In genomic region chr1:152779071-152779737, GRCm38 (mm10) we compare ENCODE assay signal across 8 mouse cellular contexts. TPM values are rescaled to one million over a fixed set of nuclear protein-coding genes. Genes with fewer than 3 reads are reported as not detected.
A peak's percentile ranks its signal among the peaks of the same experiment; 100 is the strongest.
DNase-seq lines count a peak whose midpoint lies in the region; ATAC-seq and TF ChIP-seq lines count a peak whose summit lies in the region.

No protein-coding gene starts in this region.

- no peak for ATAC-seq in hindbrain, embryonic 13.5 days (ENCODE audit: low FRiP score)
- peak; percentile 81 for ATAC-seq in intestine, postnatal 0 days
- peak; percentile 70; the same call in 1 of the 2 replicates for ATAC-seq in midbrain, embryonic 11.5 days (ENCODE audit: low FRiP score)

- H3K4me2 ChIP-seq in hindbrain, embryonic 13.5 days: no peak overlapping the region
- peak overlapping the region; percentile 37; the same call in 1 of the 2 replicates for H3K4me2 ChIP-seq in intestine, postnatal 0 days (replicated peaks; ENCODE audit: low read depth)
- H3K4me2 ChIP-seq in midbrain, embryonic 11.5 days: no peak overlapping the region

- H3K4me3 ChIP-seq in hindbrain, embryonic 10.5 days: no peak overlapping the region
- H3K4me3 ChIP-seq in hindbrain, embryonic 13.5 days: no peak overlapping the region
- H3K4me3 ChIP-seq in intestine, postnatal 0 days (ENCODE audit: low read depth, low read length): no peak overlapping the region
- no peak overlapping the region for H3K4me3 ChIP-seq in midbrain, embryonic 11.5 days (ENCODE audit: low read depth, low read length)
- no peak overlapping the region for H3K4me3 ChIP-seq in spleen, adult 2 months (ENCODE audit: extremely low read depth, insufficient read depth, insufficient read length)

- H3K4me1 ChIP-seq in hindbrain, embryonic 10.5 days (replicated peaks): no peaks in the 10 kb centered on the region
- H3K4me1 ChIP-seq in hindbrain, embryonic 13.5 days (replicated peaks): no peaks in the 10 kb centered on the region
- no peaks in the 10 kb centered on the region for H3K4me1 ChIP-seq in intestine, postnatal 0 days (replicated peaks; ENCODE audit: control insufficient read depth, insufficient read depth, low read length)
- H3K4me1 ChIP-seq in midbrain, embryonic 11.5 days (ENCODE audit: control insufficient read depth, insufficient read depth, low read length): no peaks in the 10 kb centered on the region
- H3K4me1 ChIP-seq in spleen, adult 2 months (ENCODE audit: control insufficient read depth, insufficient read depth, insufficient read length): no peaks in the 10 kb centered on the region

- 41% methylated on average over 10 of the region's 10 CpGs for WGBS in hindbrain, embryonic 10.5 days
- 39% methylated on average over 10 of the region's 10 CpGs for WGBS in hindbrain, embryonic 13.5 days
- 17% methylated on average over 10 of the region's 10 CpGs for WGBS in intestine, postnatal 0 days
- WGBS in midbrain, embryonic 11.5 days: 46% methylated on average over 10 of the region's 10 CpGs
- 30% methylated on average over 10 of the region's 10 CpGs for WGBS in spleen, adult 2 months

- peaks cover 25% of the 10 kb centered on the region for H3K36me3 ChIP-seq in hindbrain, embryonic 10.5 days
- H3K36me3 ChIP-seq in hindbrain, embryonic 13.5 days: peaks cover 24% of the 10 kb centered on the region
- H3K36me3 ChIP-seq in intestine, postnatal 0 days (ENCODE audit: control insufficient read depth, insufficient read depth): peaks cover 22% of the 10 kb centered on the region
- no peaks in the 10 kb centered on the region for H3K36me3 ChIP-seq in midbrain, embryonic 11.5 days (ENCODE audit: control insufficient read depth, insufficient read depth, low read length)
- peaks cover 12% of the 10 kb centered on the region for H3K36me3 ChIP-seq in spleen, adult 2 months (ENCODE audit: control insufficient read depth, insufficient read depth, low read length)

- no peak overlapping the region for H3K9ac ChIP-seq in hindbrain, embryonic 13.5 days
- no peak overlapping the region for H3K9ac ChIP-seq in intestine, postnatal 0 days (ENCODE audit: low read depth, low read length)
- H3K9ac ChIP-seq in midbrain, embryonic 11.5 days (ENCODE audit: low read length): no peak overlapping the region

- TF ChIP-seq POLR2A in spleen, adult 2 months (IDR thresholded peaks at IDR 0.05; ENCODE audit: low read depth, low read length): no peak

- H3K27me3 ChIP-seq in hindbrain, embryonic 10.5 days (ENCODE audit: insufficient read depth, poor library complexity, severe bottlenecking): no peaks in the 10 kb centered on the region
- no peaks in the 10 kb centered on the region for H3K27me3 ChIP-seq in hindbrain, embryonic 13.5 days
- no peaks in the 10 kb centered on the region for H3K27me3 ChIP-seq in intestine, postnatal 0 days (replicated peaks; ENCODE audit: control insufficient read depth, insufficient read depth, low read length)
- no peaks in the 10 kb centered on the region for H3K27me3 ChIP-seq in midbrain, embryonic 11.5 days (ENCODE audit: control insufficient read depth, insufficient read depth, low read length)
- no peaks in the 10 kb centered on the region for H3K27me3 ChIP-seq in spleen, adult 2 months (ENCODE audit: control insufficient read depth, insufficient read depth, low read length)

- H3K27ac ChIP-seq in hindbrain, embryonic 10.5 days: no peak overlapping the region
- H3K27ac ChIP-seq in hindbrain, embryonic 13.5 days: no peak overlapping the region
- no peak overlapping the region for H3K27ac ChIP-seq in intestine, postnatal 0 days (ENCODE audit: low read depth, low read length)
- no peak overlapping the region for H3K27ac ChIP-seq in midbrain, embryonic 11.5 days (ENCODE audit: low read depth, low read length)
- H3K27ac ChIP-seq in spleen, adult 2 months (ENCODE audit: insufficient read depth, low read length): no peak overlapping the region

- DNase-seq in hindbrain, embryonic 10.5 days (ENCODE audit: low spot score): peak; percentile 69
- peak; percentile 57 to 73 for DNase-seq in cerebellum, postnatal 25 days
- DNase-seq in gastrocnemius, postnatal 14 days: peak; percentile 75
- peak; percentile 40 to 63 for DNase-seq in left cerebral cortex, postnatal 36 days (ENCODE audit: low spot score in 2 of 2)
- DNase-seq in midbrain, embryonic 11.5 days (ENCODE audit: low spot score, missing footprints): peak; percentile 94
- DNase-seq in spleen, adult 2 months (ENCODE audit: low read depth in 1 of 2, low spot score in 2 of 2): peak in 1 of 2 experiments; percentile 74

- intact Hi-C loops in gastrocnemius, postnatal 14 days (cut with DNase I; ENCODE audit: low total_unique reads): no loop called here
- intact Hi-C loops in left cerebral cortex, postnatal 36 days (cut with DNase I): no loop called here

- peak; percentile 89 for TF ChIP-seq CTCF in intestine, postnatal 0 days (IDR thresholded peaks at IDR 0.05; ENCODE audit: low read depth)
- TF ChIP-seq CTCF in spleen, adult 2 months (IDR thresholded peaks at IDR 0.05; ENCODE audit: extremely low read depth, insufficient read depth, insufficient read length, insufficient replicate concordance): peak; percentile 67; the same call in 1 of the 2 replicates

- H3K9me3 ChIP-seq in hindbrain, embryonic 10.5 days: no peaks in the 10 kb centered on the region
- no peaks in the 10 kb centered on the region for H3K9me3 ChIP-seq in hindbrain, embryonic 13.5 days
- no peaks in the 10 kb centered on the region for H3K9me3 ChIP-seq in intestine, postnatal 0 days (ENCODE audit: control insufficient read depth)
- H3K9me3 ChIP-seq in midbrain, embryonic 11.5 days (ENCODE audit: control insufficient read depth, low read length): no peaks in the 10 kb centered on the region

RNA-seq across cellular contexts. Expression of gene Arpc5, which starts 12.9 kb away (rescaled TPM):
- polyA plus RNA-seq in hindbrain, embryonic 10.5 days (2016; fragmentation: Nextera tagmentation; extraction: Ambion mirVana): 231 and 256 TPM in 2 replicates
- 343 and 364 TPM in 2 replicates for polyA plus RNA-seq in hindbrain, embryonic 13.5 days (2015; fragmentation: Nextera tagmentation; extraction: Ambion mirVana)
- 10 to 100 TPM; 27.4 to 30.7 TPM for total RNA-seq in gastrocnemius, postnatal 14 days (2021)
- 460 and 468 TPM in 2 replicates for polyA plus RNA-seq in intestine, postnatal 0 days (2015; fragmentation: Nextera tagmentation; extraction: Ambion mirVana)
- 10 to 100 TPM; 88.8 to 93.4 TPM for total RNA-seq in left cerebral cortex, postnatal 36 days (2021)
- polyA plus RNA-seq in midbrain, embryonic 11.5 days (2014; fragmentation: Nextera tagmentation; extraction: Ambion mirVana): 284 and 314 TPM in 2 replicates
- polyA plus RNA-seq in spleen, adult 2 months (2012; rRNA removed): 91.9 and 147 TPM in 2 replicates

RNA-seq across cellular contexts. Expression of gene Rgl1, which starts 13.1 kb away (rescaled TPM):
- polyA plus RNA-seq in hindbrain, embryonic 10.5 days (2016; fragmentation: Nextera tagmentation; extraction: Ambion mirVana): 27.1 and 28.9 TPM in 2 replicates
- 19.8 and 24.0 TPM in 2 replicates for polyA plus RNA-seq in hindbrain, embryonic 13.5 days (2015; fragmentation: Nextera tagmentation; extraction: Ambion mirVana)
- total RNA-seq in gastrocnemius, postnatal 14 days (2021): 10 to 100 TPM; 19.6 to 23.3 TPM
- polyA plus RNA-seq in intestine, postnatal 0 days (2015; fragmentation: Nextera tagmentation; extraction: Ambion mirVana): 39.4 and 43.5 TPM in 2 replicates
- total RNA-seq in left cerebral cortex, postnatal 36 days (2021): 100 to 1,000 TPM; 112 to 120 TPM
- 23.2 and 24.0 TPM in 2 replicates for polyA plus RNA-seq in midbrain, embryonic 11.5 days (2014; fragmentation: Nextera tagmentation; extraction: Ambion mirVana)
- polyA plus RNA-seq in spleen, adult 2 months (2012; rRNA removed): 14.4 and 14.7 TPM in 2 replicates

RNA-seq across cellular contexts. Expression of gene Ncf2, which starts 20.8 kb away (rescaled TPM):
- polyA plus RNA-seq in hindbrain, embryonic 10.5 days (2016; fragmentation: Nextera tagmentation; extraction: Ambion mirVana): 2.5 and 4.2 TPM in 2 replicates
- polyA plus RNA-seq in hindbrain, embryonic 13.5 days (2015; fragmentation: Nextera tagmentation; extraction: Ambion mirVana): 2.5 and 3.4 TPM in 2 replicates
- total RNA-seq in gastrocnemius, postnatal 14 days (2021): 1 to 10 TPM; 1.4 to 1.6 TPM
- polyA plus RNA-seq in intestine, postnatal 0 days (2015; fragmentation: Nextera tagmentation; extraction: Ambion mirVana): 9.1 and 9.7 TPM in 2 replicates
- 1 to 10 TPM; 2.7 to 3.0 TPM for total RNA-seq in left cerebral cortex, postnatal 36 days (2021)
- polyA plus RNA-seq in midbrain, embryonic 11.5 days (2014; fragmentation: Nextera tagmentation; extraction: Ambion mirVana): 2.6 and 3.3 TPM in 2 replicates
- polyA plus RNA-seq in spleen, adult 2 months (2012; rRNA removed): 29.7 and 33.7 TPM in 2 replicates

RNA-seq across cellular contexts. Expression of gene Apobec4, which starts 28.9 kb away (rescaled TPM):
- not detected in 2 replicates for polyA plus RNA-seq in hindbrain, embryonic 10.5 days (2016; fragmentation: Nextera tagmentation; extraction: Ambion mirVana)
- not detected in 2 replicates for polyA plus RNA-seq in hindbrain, embryonic 13.5 days (2015; fragmentation: Nextera tagmentation; extraction: Ambion mirVana)
- not detected for total RNA-seq in gastrocnemius, postnatal 14 days (2021)
- not detected in 2 replicates for polyA plus RNA-seq in intestine, postnatal 0 days (2015; fragmentation: Nextera tagmentation; extraction: Ambion mirVana)
- not detected for total RNA-seq in left cerebral cortex, postnatal 36 days (2021)
- not detected in 2 replicates for polyA plus RNA-seq in midbrain, embryonic 11.5 days (2014; fragmentation: Nextera tagmentation; extraction: Ambion mirVana)
- polyA plus RNA-seq in spleen, adult 2 months (2012; rRNA removed): not detected in 2 replicates
